Mouse (Mus musculus) lung, embryonic 15.5 days (tissue): Measurements from ENCODE around the gene Cachd1. TPM values are rescaled to one million over a fixed set of nuclear protein-coding genes. Genes with fewer than 3 reads are reported as not detected.

Source experiments
- ATAC-seq: fragments of 200-750 bp; cut with Nextera tagmentation; 2 replicates; pipeline ENCODE4 v1.8.0; 2017; ENCODE audit warnings: moderate number of reproducible peaks, borderline replicate concordance; ENCODE audit not compliant: low FRiP score, low TSS enrichment; ENCODE audit errors: extremely low read depth
- H3K27ac ChIP-seq: fragments of 300-500 bp; sonication (generic); 2 replicates; pipeline ENCODE4 v1.5.1; 2015; ENCODE audit warnings: moderate library complexity, mild to moderate bottlenecking, inconsistent platforms
- H3K27me3 ChIP-seq: fragments of 300-500 bp; sonication (generic); 2 replicates; pipeline ENCODE4 v1.6.1; 2015; ENCODE audit warnings: inconsistent platforms
- H3K36me3 ChIP-seq: fragments of 300-500 bp; sonication (generic); 2 replicates; pipeline ENCODE4 v1.6.1; 2015; ENCODE audit warnings: inconsistent platforms
- H3K4me1 ChIP-seq: fragments of 300-500 bp; sonication (generic); 2 replicates; pipeline ENCODE4 v1.6.1; 2015; ENCODE audit warnings: inconsistent platforms
- H3K4me2 ChIP-seq: fragments of 300-500 bp; sonication (generic); 2 replicates; pipeline ENCODE4 v1.6.1; 2015; ENCODE audit warnings: inconsistent platforms, mild to moderate bottlenecking, moderate library complexity
- H3K4me3 ChIP-seq: fragments of 300-500 bp; sonication (generic); 2 replicates; pipeline ENCODE4 v1.5.1; 2015; ENCODE audit warnings: mild to moderate bottlenecking, inconsistent platforms
- H3K9ac ChIP-seq: fragments of 300-500 bp; sonication (generic); 2 replicates; pipeline ENCODE4 v1.6.1; 2015; ENCODE audit warnings: inconsistent platforms
- H3K9me3 ChIP-seq: fragments of 300-500 bp; sonication (generic); 2 replicates; pipeline ENCODE4 v1.6.1; 2016; ENCODE audit warnings: inconsistent platforms
- WGBS: fragments of 180-500 bp; shearing (Covaris S2); methylation state at CpG from one replicate; pipeline ENCODE4 v1.1.7; 2015; 5-methylcytosine and 5-hydroxymethylcytosine counted together
- polyA plus RNA-seq: library from polyadenylated mRNA; unstranded; fragments of >200 nt; fragmentation: Nextera tagmentation; extraction: Ambion mirVana; gene quantifications from 2 replicates; pipeline ENCODE4 v1.2.1, GENCODE M21; 2015

The Cachd1 gene
- polyA plus RNA-seq, 1 experiment from 2014 or later = 19.1 TPM

DNA sequence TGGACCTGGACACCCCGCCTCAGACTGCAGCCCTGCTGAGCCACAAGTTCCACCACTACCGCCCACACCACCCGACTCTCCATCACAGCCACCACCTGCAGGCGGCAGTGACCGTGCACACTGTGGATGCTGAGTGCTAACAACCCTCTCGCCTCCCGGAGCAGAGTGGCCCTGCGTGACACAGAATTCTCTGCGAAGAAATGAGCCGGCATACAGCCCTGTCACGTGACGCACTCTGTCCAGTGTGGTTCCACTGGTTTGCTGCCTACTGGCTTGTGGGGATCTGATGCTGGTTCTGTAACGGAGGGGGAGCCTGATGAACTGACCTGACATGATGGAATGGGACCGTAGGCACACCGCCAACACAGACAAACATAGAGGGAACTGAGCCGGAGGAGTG, 226.5 kb downstream of the Cachd1 start:
- no peaks in the 10 kb centered on the region for H3K4me1 ChIP-seq
- H3K9ac ChIP-seq = no peak overlapping the region
- H3K4me2 ChIP-seq = no peak overlapping the region
- no peak overlapping the region for H3K4me3 ChIP-seq
- H3K27me3 ChIP-seq = no peaks in the 10 kb centered on the region
- ATAC-seq = no peak
- WGBS = 86% methylated on average over 16 of the region's 16 CpGs
- H3K27ac ChIP-seq = no peak overlapping the region
- peaks cover 7% of the 10 kb centered on the region for H3K36me3 ChIP-seq
- H3K9me3 ChIP-seq = no peaks in the 10 kb centered on the region

DNA sequence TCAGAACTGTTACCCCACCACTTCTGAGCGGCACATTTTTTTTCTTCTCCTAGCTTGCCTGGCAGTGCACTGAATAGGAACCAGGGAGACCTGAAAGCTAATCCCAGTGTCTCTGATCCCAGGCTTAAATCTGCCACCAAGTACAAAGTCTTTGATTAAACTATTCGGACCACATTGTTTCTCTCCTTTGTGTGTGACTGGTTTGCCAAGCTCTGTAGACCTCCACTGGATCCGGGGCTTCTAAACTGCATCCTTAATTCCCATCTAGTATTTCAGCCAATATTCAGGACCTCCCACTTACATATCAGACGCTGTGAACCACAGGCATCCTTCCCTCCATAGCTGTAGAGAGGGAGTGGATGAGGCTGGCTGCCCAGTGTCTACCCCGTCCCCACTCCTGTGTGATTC, 231.9 kb downstream of the Cachd1 start:
- Histone ChIP-seq H3K27me3 (no peaks in the 10 kb centered on the region), H3K4me1 (no peaks in the 10 kb centered on the region), H3K4me2 (no peak overlapping the region), H3K36me3 (peaks cover under 1% of the 10 kb centered on the region; the same call in 1 of the 2 replicates), H3K4me3 (no peak overlapping the region), H3K9ac (no peak overlapping the region), H3K9me3 (no peaks in the 10 kb centered on the region), H3K27ac (no peak overlapping the region)
- WGBS = 77% methylated on average over 5 of the region's 5 CpGs
- ATAC-seq = no peak

DNA sequence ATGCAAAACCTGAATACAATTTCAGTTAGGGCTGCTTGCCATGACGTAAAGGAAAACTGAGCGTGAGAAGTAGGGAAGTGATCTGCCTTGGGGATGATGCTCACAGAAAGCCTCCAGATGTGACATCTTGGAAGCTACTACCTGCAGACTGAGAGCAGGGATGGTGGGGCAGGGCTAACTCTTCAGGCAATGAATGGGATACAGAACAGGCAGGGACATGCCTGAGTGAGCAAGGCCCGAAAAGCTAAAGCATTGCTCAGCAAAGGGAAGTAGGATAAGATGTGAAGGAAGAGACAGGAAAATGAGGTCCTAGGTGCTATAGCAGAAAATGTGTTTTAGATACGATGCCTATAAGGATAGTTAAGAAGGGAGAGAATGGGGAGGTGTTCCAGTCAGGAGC, 232.6 kb downstream of the Cachd1 start:
- Histone ChIP-seq H3K27ac (no peak overlapping the region), H3K27me3 (no peaks in the 10 kb centered on the region), H3K4me3 (no peak overlapping the region), H3K4me2 (no peak overlapping the region), H3K9me3 (no peaks in the 10 kb centered on the region), H3K4me1 (no peaks in the 10 kb centered on the region), H3K9ac (no peak overlapping the region), H3K36me3 (no peaks in the 10 kb centered on the region)
- no peak for ATAC-seq
- WGBS = 95% methylated on average over 4 of the region's 4 CpGs

DNA sequence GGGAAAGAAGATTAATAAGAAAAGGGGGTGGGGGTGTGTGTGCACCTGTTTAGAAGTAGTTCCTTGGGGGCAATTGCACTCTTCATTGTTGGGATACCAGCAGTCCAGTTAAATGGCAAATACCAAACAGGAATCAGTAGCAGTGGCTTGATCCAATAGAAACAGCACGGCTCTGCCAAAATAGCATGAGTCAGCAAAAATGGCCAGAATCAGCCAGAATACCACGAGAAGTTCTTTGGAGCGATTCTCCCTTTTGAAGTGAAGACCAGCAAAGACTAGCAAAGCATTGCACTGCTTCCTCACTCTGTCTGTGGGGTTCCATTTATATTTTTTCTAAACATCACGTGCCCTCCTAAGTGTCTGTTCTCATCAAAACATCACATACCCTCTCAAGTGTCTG, 241.3 kb downstream of the Cachd1 start:
- Histone ChIP-seq H3K4me1 (no peaks in the 10 kb centered on the region), H3K27ac (no peak overlapping the region), H3K9ac (no peak overlapping the region), H3K36me3 (no peaks in the 10 kb centered on the region), H3K9me3 (0 out of 2 replicates have a peak, but pooled peaks cover 3% of the 10 kb centered on the region), H3K27me3 (no peaks in the 10 kb centered on the region), H3K4me3 (no peak overlapping the region), H3K4me2 (no peak overlapping the region)
- 78% methylated on average over 4 of the region's 4 CpGs for WGBS
- no peak for ATAC-seq

- WGBS = 71% methylated on average over 4 of the region's 4 CpGs
- H3K36me3 ChIP-seq = no peaks in the 10 kb centered on the region
These were observed 244.1 kb downstream of the Cachd1 start, which contains the start of gene Gm10577 for GRCm38 (mm10) chr4:101020596-101020995. TSS of gene Gm10577 (minus strand) at chr4:101020696.

DNA sequence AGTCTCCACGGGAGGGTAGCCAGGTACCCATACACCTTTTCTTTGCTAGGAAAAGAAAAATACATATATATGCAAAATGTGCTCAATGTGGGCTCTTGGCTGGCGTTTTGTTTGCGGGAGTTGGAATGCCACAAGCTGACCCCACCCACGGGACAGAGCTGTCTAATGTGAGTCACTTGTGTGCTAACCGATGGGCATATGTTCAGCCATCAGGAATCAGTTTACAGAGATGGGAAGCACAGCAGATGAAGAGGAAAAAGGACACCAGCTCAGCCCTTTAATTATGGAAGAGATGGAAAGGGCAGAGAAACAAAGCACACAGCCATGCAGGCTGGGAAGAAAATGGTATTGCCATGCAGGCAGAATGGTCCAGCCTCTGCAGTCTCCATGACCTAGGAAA, 250.1 kb downstream of the Cachd1 start:
- peaks cover 13% of the 10 kb centered on the region for H3K4me1 ChIP-seq
- H3K4me3 ChIP-seq = no peak overlapping the region
- H3K27ac ChIP-seq = peak overlapping the region; percentile 25; the same call in 1 of the 2 replicates
- H3K36me3 ChIP-seq = no peaks in the 10 kb centered on the region
- H3K27me3 ChIP-seq = no peaks in the 10 kb centered on the region
- H3K9ac ChIP-seq = no peak overlapping the region
- ATAC-seq = no peak
- H3K9me3 ChIP-seq = no peaks in the 10 kb centered on the region
- WGBS = 50% methylated on average over 5 of the region's 5 CpGs
- H3K4me2 ChIP-seq = no peak overlapping the region

More at GRCm38 (mm10) chr4:101020596-101020995, 244.1 kb downstream of the Cachd1 start, which contains the start of gene Gm10577:
- ATAC-seq = no peak
- Histone ChIP-seq H3K27me3 (no peaks in the 10 kb centered on the region), H3K4me1 (no peaks in the 10 kb centered on the region), H3K4me2 (no peak within 1 kb of the TSS), H3K9ac (no peak within 1 kb of the TSS), H3K27ac (no peak within 1 kb of the TSS), H3K9me3 (0 out of 2 replicates have a peak, but pooled peaks cover under 1% of the 10 kb centered on the region), H3K4me3 (no peak within 1 kb of the TSS)

GRCm38 (mm10) chr4:101026995-101027394, 250.5 kb downstream of the Cachd1 start:
- Histone ChIP-seq H3K4me3 (no peak overlapping the region), H3K36me3 (no peaks in the 10 kb centered on the region), H3K27me3 (no peaks in the 10 kb centered on the region), H3K9ac (no peak overlapping the region), H3K27ac (peak overlapping the region; percentile 53; the same call in 1 of the 2 replicates), H3K4me1 (peaks cover 13% of the 10 kb centered on the region), H3K9me3 (no peaks in the 10 kb centered on the region), H3K4me2 (no peak overlapping the region)
- 49% methylated on average over 2 of the region's 2 CpGs for WGBS
- peak; percentile 76; the same call in 1 of the 2 replicates for ATAC-seq

GRCm38 (mm10) chr4:101027852-101028411, 251.5 kb downstream of the Cachd1 start:
- no peaks in the 10 kb centered on the region for H3K27me3 ChIP-seq
- H3K4me1 ChIP-seq = peaks cover 13% of the 10 kb centered on the region
- peak overlapping the region; percentile 19; the same call in 1 of the 2 replicates for H3K27ac ChIP-seq
- no peak overlapping the region for H3K4me2 ChIP-seq
- no peaks in the 10 kb centered on the region for H3K9me3 ChIP-seq
- H3K9ac ChIP-seq = no peak overlapping the region
- WGBS = 51% methylated on average over 9 of the region's 9 CpGs
- no peaks in the 10 kb centered on the region for H3K36me3 ChIP-seq
- no peak overlapping the region for H3K4me3 ChIP-seq
- peak; percentile 70; the same call in 1 of the 2 replicates for ATAC-seq

GRCm38 (mm10) chr4:101033047-101033446, 256.6 kb downstream of the Cachd1 start:
- no peak for ATAC-seq
- no peaks in the 10 kb centered on the region for H3K4me1 ChIP-seq
- no peak overlapping the region for H3K4me3 ChIP-seq
- no peaks in the 10 kb centered on the region for H3K36me3 ChIP-seq
- no peak overlapping the region for H3K4me2 ChIP-seq
- no peak overlapping the region for H3K27ac ChIP-seq
- H3K27me3 ChIP-seq = no peaks in the 10 kb centered on the region
- WGBS = 60% methylated on average over 3 of the region's 3 CpGs
- H3K9me3 ChIP-seq = no peaks in the 10 kb centered on the region
- no peak overlapping the region for H3K9ac ChIP-seq

GRCm38 (mm10) chr4:101035131-101035530, 258.7 kb downstream of the Cachd1 start:
- 56% methylated on average over 5 of the region's 5 CpGs for WGBS
- no peak overlapping the region for H3K4me3 ChIP-seq
- H3K27me3 ChIP-seq = no peaks in the 10 kb centered on the region
- H3K9me3 ChIP-seq = no peaks in the 10 kb centered on the region
- H3K4me1 ChIP-seq = no peaks in the 10 kb centered on the region
- no peak overlapping the region for H3K4me2 ChIP-seq
- H3K27ac ChIP-seq = no peak overlapping the region
- H3K9ac ChIP-seq = no peak overlapping the region
- ATAC-seq = no peak
- H3K36me3 ChIP-seq = no peaks in the 10 kb centered on the region

GRCm38 (mm10) chr4:101037156-101037555, 260.7 kb downstream of the Cachd1 start:
- WGBS = 56% methylated on average over 7 of the region's 7 CpGs
- Histone ChIP-seq H3K9me3 (no peaks in the 10 kb centered on the region), H3K4me3 (no peak overlapping the region), H3K9ac (no peak overlapping the region), H3K4me2 (no peak overlapping the region), H3K27me3 (no peaks in the 10 kb centered on the region), H3K36me3 (no peaks in the 10 kb centered on the region), H3K27ac (no peak overlapping the region), H3K4me1 (no peaks in the 10 kb centered on the region)
- ATAC-seq = no peak

DNA sequence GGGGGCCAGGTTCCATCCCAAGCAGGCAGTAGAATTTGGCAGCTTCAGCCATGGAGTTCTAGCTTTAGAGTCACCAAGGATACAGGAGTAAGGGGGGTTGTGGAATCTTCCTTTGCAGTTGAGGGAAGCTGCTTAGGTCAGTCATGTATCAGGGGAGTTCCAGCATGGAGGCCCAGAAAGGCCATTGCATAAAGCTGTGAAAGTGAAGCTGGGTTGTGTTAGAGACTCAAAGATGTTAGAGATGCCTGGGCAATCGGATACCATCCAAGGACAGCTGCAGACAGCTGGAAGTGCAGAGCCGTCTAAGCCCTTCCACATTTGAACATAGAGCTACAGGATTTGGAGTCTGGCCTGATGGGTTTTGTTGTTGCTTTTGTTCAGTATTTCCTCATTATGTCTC, 267.2 kb downstream of the Cachd1 start:
- ATAC-seq = no peak
- no peak overlapping the region for H3K4me3 ChIP-seq
- no peak overlapping the region for H3K27ac ChIP-seq
- H3K27me3 ChIP-seq = no peaks in the 10 kb centered on the region
- H3K4me1 ChIP-seq = peaks cover 6% of the 10 kb centered on the region; the same call in 1 of the 2 replicates
- H3K9ac ChIP-seq = no peak overlapping the region
- H3K4me2 ChIP-seq = no peak overlapping the region
- WGBS = 64% methylated on average over 2 of the region's 2 CpGs
- no peaks in the 10 kb centered on the region for H3K9me3 ChIP-seq
- H3K36me3 ChIP-seq = no peaks in the 10 kb centered on the region
